Comparison of ENCODE assay signal across 18 mouse cellular contexts in the genomic region with DNA sequence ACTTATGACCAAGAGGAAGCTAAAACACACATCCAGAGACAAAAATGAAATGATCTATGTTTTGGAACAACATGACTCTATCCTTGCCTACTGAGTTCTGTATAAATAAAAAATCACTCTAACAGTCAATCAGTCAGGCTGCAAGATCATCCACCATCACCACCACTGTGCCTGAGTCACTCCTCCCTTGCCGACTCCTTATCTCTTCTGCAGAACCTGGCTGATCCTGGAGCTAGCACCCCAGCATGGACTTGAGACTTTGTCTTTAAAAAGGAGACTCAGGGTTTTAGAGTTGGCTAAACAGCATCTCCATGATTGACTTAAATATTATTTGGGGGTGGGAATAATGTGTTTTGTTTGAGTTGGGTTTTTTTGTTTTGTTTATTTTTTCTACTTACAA.
"Had no signal": no experiment of that assay in that cellular context is flagged by ENCODE, and none has a peak within 500 bp of the region (broad histone marks: within the 10 kb centered on the region; RNA-seq: fewer than 3 reads in every experiment).

No protein-coding gene starts in this region.

- H3K27ac ChIP-seq: limb, embryonic 10.5 days; limb, embryonic 13.5 days; macrophage; midbrain, embryonic 12.5 days; midbrain, embryonic 15.5 days; neural tube, embryonic 12.5 days; neural tube, embryonic 15.5 days had no signal

- H3K4me3 ChIP-seq: limb, embryonic 10.5 days; limb, embryonic 13.5 days; midbrain, embryonic 12.5 days; midbrain, embryonic 15.5 days; neural tube, embryonic 12.5 days; neural tube, embryonic 15.5 days had no signal

- DNase-seq: kidney, adult 18-20 months; kidney, adult 9 months; kidney, postnatal 14 days; kidney, postnatal 4 days; lung, embryonic 14.5 days; thymus, adult 18-20 months; thymus, postnatal 14 days; thymus, postnatal 4 days had no signal

- H3K4me1 ChIP-seq: limb, embryonic 13.5 days; midbrain, embryonic 12.5 days; midbrain, embryonic 15.5 days; neural tube, embryonic 12.5 days; neural tube, embryonic 15.5 days had no signal

- H3K9me3 ChIP-seq: limb, embryonic 10.5 days; midbrain, embryonic 15.5 days; neural tube, embryonic 12.5 days had no signal

- H3K9ac ChIP-seq: limb, embryonic 13.5 days; lung, embryonic 14.5 days; midbrain, embryonic 12.5 days; midbrain, embryonic 15.5 days; neural tube, embryonic 12.5 days; neural tube, embryonic 15.5 days had no signal

- H3K36me3 ChIP-seq: limb, embryonic 10.5 days; limb, embryonic 13.5 days; midbrain, embryonic 12.5 days; midbrain, embryonic 15.5 days; neural tube, embryonic 12.5 days; neural tube, embryonic 15.5 days had no signal

- H3K27me3 ChIP-seq: limb, embryonic 13.5 days; midbrain, embryonic 12.5 days; midbrain, embryonic 15.5 days; neural tube, embryonic 12.5 days; neural tube, embryonic 15.5 days had no signal

- H3K4me2 ChIP-seq: limb, embryonic 13.5 days; lung, embryonic 14.5 days; midbrain, embryonic 12.5 days; midbrain, embryonic 15.5 days; neural tube, embryonic 12.5 days; neural tube, embryonic 15.5 days had no signal

- ATAC-seq: inflammation-experienced regulatory T-cells, adult 6 months; intestine, embryonic 16.5 days; lung, postnatal 0 days; midbrain, embryonic 15.5 days had no signal
